Mouse (Mus musculus) forebrain, embryonic 16.5 days (tissue): Measurements from ENCODE around the gene Pou4f1. TPM values are rescaled to one million over a fixed set of nuclear protein-coding genes. Genes with fewer than 3 reads are reported as not detected.

Experiments used
- ATAC-seq: fragments of 200-750 bp; cut with Nextera tagmentation; 2 replicates; pipeline ENCODE4 v1.8.0; 2017; ENCODE audit warnings: mild to moderate bottlenecking, moderate library complexity
- H3K27ac ChIP-seq: fragments of 300-500 bp; sonication (generic); 2 replicates; pipeline ENCODE4 v1.5.1; 2014; ENCODE audit warnings: low read length, control low read depth
- H3K27me3 ChIP-seq: fragments of 300-500 bp; sonication (generic); replicated peaks from 2 replicates; pipeline ENCODE4 v1.6.1; 2014; ENCODE audit warnings: low read length; ENCODE audit not compliant: control insufficient read depth, insufficient read depth
- H3K36me3 ChIP-seq: fragments of 300-500 bp; sonication (generic); 2 replicates; pipeline ENCODE4 v1.6.1; 2014; ENCODE audit not compliant: control insufficient read depth, insufficient read depth
- H3K4me1 ChIP-seq: fragments of 300-500 bp; sonication (generic); replicated peaks from 2 replicates; pipeline ENCODE4 v1.6.1; 2014; ENCODE audit warnings: low read length; ENCODE audit not compliant: control insufficient read depth, insufficient read depth
- H3K4me2 ChIP-seq: fragments of 300-500 bp; sonication (generic); 2 replicates; pipeline ENCODE4 v1.6.1; 2014; ENCODE audit warnings: mild to moderate bottlenecking, low read length, control low read depth
- H3K4me3 ChIP-seq: fragments of 300-500 bp; sonication (generic); replicated peaks from 2 replicates; pipeline ENCODE4 v1.5.1; 2014; ENCODE audit warnings: mild to moderate bottlenecking, low read length, control low read depth
- H3K9ac ChIP-seq: fragments of 300-500 bp; sonication (generic); replicated peaks from 2 replicates; pipeline ENCODE4 v1.6.1; 2014; ENCODE audit warnings: low read depth, low read length, control low read depth
- H3K9me3 ChIP-seq: fragments of 300-500 bp; sonication (generic); 2 replicates; pipeline ENCODE4 v1.6.1; 2016; ENCODE audit warnings: low read length; ENCODE audit not compliant: control insufficient read depth
- WGBS: fragments of 180-500 bp; shearing (Covaris S2); extraction: QIAGEN DNeasy Blood & Tissue Kit; methylation state at CpG from one replicate; pipeline ENCODE4 v1.1.7; 2014; 5-methylcytosine and 5-hydroxymethylcytosine counted together
- polyA plus RNA-seq: library from polyadenylated mRNA; unstranded; fragments of >200 nt; fragmentation: Nextera tagmentation; extraction: Ambion mirVana; gene quantifications from 2 replicates; pipeline ENCODE4 v1.2.1, GENCODE M21; 2015

The Pou4f1 gene
- polyA plus RNA-seq, 1 experiment from 2014 or later: 1.8 TPM

DNA sequence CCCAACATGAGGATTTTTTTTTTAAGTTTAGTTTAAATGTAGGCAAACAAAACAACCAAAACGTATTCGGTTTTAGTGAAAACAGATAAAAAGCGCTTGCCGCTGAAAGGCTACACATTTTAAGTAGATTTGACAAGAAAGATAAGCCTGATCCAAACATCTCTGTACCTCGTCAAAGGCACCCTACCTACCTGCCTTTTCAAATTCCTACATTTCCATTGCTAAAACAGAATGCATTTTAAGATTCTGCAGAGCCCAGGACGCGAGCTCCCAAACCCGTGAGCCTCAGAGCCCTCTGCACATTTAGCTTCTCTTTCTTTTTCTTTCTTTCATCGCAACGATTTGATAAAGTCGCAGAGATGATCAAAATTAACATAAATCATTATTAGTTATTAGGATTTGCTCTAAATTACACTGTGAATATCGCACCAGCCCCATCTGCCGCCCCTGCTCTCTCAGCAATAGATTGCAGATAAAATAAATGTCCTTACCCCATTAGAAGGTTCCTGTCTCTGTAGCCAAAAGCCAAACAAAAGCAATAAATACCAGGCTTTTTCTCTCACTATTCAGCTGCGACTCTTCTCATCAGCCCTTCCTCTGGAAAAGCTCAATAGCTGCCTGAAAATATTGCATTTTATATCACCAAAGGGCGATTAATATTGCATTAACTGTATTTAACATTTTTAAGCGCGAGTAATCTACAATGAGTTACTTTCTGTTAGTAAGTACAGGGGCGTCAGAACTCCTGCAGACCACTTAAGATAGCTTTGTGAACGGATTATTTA, 8.9 kb downstream of the Pou4f1 start:
- H3K4me2 ChIP-seq: no peak overlapping the region
- ATAC-seq: no peak
- H3K36me3 ChIP-seq: no peaks in the 10 kb centered on the region
- peaks cover 35% of the 10 kb centered on the region for H3K27me3 ChIP-seq
- no peaks in the 10 kb centered on the region for H3K9me3 ChIP-seq
- peaks cover 6% of the 10 kb centered on the region for H3K4me1 ChIP-seq
- under 1% methylated on average over 19 of the region's 19 CpGs for WGBS
- H3K9ac ChIP-seq: no peak overlapping the region
- no peak overlapping the region for H3K4me3 ChIP-seq
- no peak overlapping the region for H3K27ac ChIP-seq

DNA sequence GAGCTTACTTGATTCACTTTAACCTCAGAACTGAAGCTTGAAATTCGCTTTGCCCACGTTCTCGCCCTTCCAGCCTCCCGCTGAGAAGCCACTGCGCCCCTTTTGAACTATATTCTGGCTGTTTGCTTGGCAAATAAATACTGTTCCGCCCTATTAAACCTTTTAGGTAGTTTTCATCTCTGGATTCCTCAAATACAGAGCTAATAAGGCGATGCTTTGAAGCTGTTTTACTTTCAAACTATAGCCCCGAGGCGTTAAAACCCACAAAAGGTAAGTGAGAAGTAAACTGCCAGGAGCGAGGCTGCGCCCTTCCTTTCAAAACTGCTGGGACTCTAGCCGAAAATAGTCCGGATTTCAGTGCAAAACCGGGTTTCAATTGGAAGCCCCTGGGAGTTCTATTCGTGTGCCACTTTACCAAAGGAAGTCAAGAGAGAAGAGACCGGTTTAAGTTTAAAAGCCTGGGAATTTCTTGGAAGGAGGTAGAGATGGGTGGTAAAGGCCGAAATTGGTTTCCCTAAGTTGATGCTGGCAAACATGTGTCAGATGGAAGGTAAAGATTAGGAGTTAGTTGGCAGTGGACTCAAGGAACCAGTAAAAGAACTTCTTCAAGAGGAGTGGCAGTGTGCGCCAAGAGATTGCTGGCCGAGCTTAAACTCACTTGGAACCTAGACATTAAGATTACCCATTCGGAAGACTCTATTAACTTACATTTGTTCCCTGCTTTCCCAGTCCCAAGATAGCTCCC, 9.7 kb downstream of the Pou4f1 start:
- peaks cover 31% of the 10 kb centered on the region for H3K27me3 ChIP-seq
- under 1% methylated on average over 20 of the region's 20 CpGs for WGBS
- no peak overlapping the region for H3K9ac ChIP-seq
- no peak for ATAC-seq
- H3K4me2 ChIP-seq: no peak overlapping the region
- peaks cover 6% of the 10 kb centered on the region for H3K4me1 ChIP-seq
- no peaks in the 10 kb centered on the region for H3K36me3 ChIP-seq
- H3K27ac ChIP-seq: no peak overlapping the region
- H3K4me3 ChIP-seq: no peak overlapping the region
- no peaks in the 10 kb centered on the region for H3K9me3 ChIP-seq

DNA sequence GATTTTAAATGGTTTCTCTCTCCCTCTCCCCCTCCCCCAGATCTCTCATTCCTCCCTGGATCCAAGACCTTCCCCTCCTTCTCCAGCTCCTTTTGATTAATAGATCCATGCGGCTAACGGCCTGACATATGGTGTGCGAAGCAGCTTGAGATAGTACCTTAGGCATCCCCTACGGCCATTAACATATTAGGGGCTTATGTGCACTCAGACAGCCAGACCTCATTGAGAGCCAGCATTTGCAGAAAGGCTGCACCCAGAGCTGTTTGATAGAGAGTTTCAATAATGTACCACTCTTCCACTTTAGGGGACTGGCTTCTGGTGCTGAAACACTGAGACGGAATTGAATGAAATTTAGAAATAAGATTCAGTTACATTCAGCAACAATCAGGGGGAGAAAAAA, 10.8 kb downstream of the Pou4f1 start:
- H3K4me1 ChIP-seq: peaks cover 6% of the 10 kb centered on the region
- ATAC-seq: peak; percentile 62
- no peak overlapping the region for H3K9ac ChIP-seq
- no peak overlapping the region for H3K27ac ChIP-seq
- H3K4me2 ChIP-seq: no peak overlapping the region
- peaks cover 36% of the 10 kb centered on the region for H3K27me3 ChIP-seq
- no peaks in the 10 kb centered on the region for H3K9me3 ChIP-seq
- no peaks in the 10 kb centered on the region for H3K36me3 ChIP-seq
- under 1% methylated on average over 5 of the region's 5 CpGs for WGBS
- no peak overlapping the region for H3K4me3 ChIP-seq

DNA sequence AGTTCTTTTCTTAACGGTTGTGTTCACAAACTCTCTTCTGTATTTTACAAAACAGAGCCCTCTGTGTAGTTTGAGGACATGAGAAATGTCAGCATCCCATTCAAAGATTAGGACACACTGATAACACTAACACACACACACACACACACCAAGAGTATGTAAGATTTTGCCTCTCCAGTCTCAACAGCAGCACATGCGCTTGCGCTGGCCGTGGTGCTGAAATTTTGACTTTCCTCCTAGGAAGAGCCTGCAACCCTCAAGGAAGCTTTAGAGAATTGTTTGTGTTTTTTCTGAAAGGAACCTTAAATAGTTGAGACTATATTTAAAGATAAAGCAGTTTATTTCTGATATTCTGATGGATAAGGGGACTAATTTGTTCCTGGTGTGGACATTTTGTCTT, 14.0 kb downstream of the Pou4f1 start:
- no peaks in the 10 kb centered on the region for H3K4me1 ChIP-seq
- ATAC-seq: no peak
- no peak overlapping the region for H3K4me3 ChIP-seq
- peaks cover 32% of the 10 kb centered on the region for H3K27me3 ChIP-seq
- no peak overlapping the region for H3K27ac ChIP-seq
- no peaks in the 10 kb centered on the region for H3K36me3 ChIP-seq
- WGBS: 10% methylated on average over 4 of the region's 4 CpGs
- H3K4me2 ChIP-seq: no peak overlapping the region
- no peak overlapping the region for H3K9ac ChIP-seq
- H3K9me3 ChIP-seq: no peaks in the 10 kb centered on the region

DNA sequence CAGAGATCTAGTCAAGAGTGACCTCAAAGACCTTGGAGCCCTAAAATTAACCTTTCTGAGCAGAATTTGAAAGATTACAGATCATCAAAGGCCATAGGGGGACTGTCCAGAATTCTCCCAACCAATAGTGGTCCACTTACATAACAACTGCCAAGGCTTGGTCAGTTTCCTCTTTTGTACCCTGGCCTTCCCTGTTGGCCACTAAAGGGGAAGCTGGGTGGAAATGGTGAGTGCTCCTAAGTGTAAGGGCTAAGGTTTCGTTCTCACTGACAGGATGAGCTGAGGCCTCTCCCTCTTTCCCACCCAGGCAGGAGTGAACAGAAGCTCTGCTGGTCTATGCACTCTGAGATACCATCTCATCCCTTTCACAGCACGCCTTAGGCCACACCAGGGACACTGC, 33.5 kb downstream of the Pou4f1 start:
- Histone ChIP-seq H3K9ac (no peak overlapping the region), H3K4me3 (no peak overlapping the region), H3K4me2 (no peak overlapping the region), H3K27me3 (no peaks in the 10 kb centered on the region), H3K9me3 (no peaks in the 10 kb centered on the region), H3K27ac (no peak overlapping the region), H3K36me3 (no peaks in the 10 kb centered on the region), H3K4me1 (no peaks in the 10 kb centered on the region)
- 72% methylated on average over 2 of the region's 2 CpGs for WGBS
- no peak for ATAC-seq

DNA sequence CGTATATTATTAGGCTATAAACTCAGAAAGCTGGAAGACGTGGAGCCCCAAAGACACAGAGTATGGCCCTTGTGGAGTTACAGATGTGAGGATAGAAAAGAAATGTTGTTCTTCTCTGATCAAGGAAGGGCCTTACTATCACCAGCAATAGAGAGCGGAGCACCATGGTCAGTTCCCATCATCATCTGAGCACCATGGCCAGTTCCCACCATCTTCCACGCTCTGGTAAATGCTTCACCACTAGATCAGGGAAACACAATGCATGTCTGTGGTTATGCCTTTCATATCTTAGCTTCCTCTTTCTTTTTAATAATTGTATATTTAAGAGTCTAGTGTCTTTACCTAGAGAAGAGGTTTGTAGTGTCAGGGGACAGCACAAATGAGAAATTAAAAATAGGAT, 37.0 kb downstream of the Pou4f1 start:
- no peak for ATAC-seq
- H3K9ac ChIP-seq: no peak overlapping the region
- H3K4me1 ChIP-seq: no peaks in the 10 kb centered on the region
- WGBS: 83% methylated on average over 4 of the region's 4 CpGs
- no peak overlapping the region for H3K4me2 ChIP-seq
- H3K36me3 ChIP-seq: no peaks in the 10 kb centered on the region
- no peaks in the 10 kb centered on the region for H3K9me3 ChIP-seq
- H3K27me3 ChIP-seq: no peaks in the 10 kb centered on the region
- H3K4me3 ChIP-seq: no peak overlapping the region
- H3K27ac ChIP-seq: no peak overlapping the region

DNA sequence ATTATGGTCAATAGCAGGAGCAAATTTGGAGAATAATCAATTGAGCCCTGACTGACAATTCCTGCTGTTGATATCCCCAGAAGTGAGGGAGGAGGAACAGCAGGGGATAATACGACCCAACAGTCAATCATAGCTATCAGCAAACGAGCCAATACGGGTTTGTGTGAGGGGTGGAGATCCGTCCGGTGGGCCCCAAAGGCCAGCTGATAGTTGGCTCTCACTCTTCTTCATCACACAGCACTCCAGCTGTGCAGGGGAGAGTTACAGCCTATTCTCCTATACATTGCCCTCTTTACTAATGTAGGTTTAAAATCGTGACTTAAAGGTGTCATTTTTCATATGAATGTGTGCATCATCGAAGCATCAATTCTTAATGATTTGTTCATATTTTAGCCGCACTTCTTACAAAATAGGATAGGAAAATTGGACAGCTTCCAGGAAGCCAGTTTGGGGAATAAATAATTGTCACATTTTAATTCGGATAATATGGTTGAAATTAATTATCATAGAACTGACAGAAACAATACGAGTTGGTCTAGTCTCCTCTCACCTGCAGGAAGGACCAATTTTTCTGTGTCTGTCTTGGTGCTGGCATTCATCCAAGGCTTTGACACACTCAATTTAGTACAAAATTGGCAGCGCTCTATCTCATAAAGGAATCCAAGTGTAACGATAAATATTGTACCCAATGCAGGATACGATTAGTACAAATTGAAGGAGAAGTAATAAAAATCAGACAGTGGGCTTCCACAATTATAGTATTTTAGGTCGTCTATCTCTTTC, 43.9 kb downstream of the Pou4f1 start:
- WGBS: 34% methylated on average over 14 of the region's 14 CpGs
- ATAC-seq: no peak

More for the DNA sequence above, 43.9 kb downstream of the Pou4f1 start:
- Histone ChIP-seq H3K27ac (no peak overlapping the region), H3K36me3 (no peaks in the 10 kb centered on the region), H3K9me3 (no peaks in the 10 kb centered on the region), H3K4me2 (no peak overlapping the region), H3K4me1 (peaks cover 2% of the 10 kb centered on the region; the same call in 1 of the 2 replicates), H3K9ac (no peak overlapping the region), H3K4me3 (no peak overlapping the region), H3K27me3 (no peaks in the 10 kb centered on the region)
